Mouse (Mus musculus) gastrocnemius, postnatal 10 days (tissue): ENCODE measurements at regions not wholly inside any gene's neighbourhood (a gene's known extent, or its start where the extent isn't known, plus 50 kb on each side); places are given as distances from the start of the nearest gene placed in this dataset.

Experiments
- DNase-seq: peaks from one replicate; pipeline ENCODE4 v3.0.0; 2021; ENCODE audit warnings: mixed read lengths

- peak; percentile 12 for DNase-seq
Observed at GRCm38 (mm10) chr15:57542630-57543029, 65.2 kb upstream of the Slc22a22 start.

GRCm38 (mm10) chr15:57535514-57535913, 58.1 kb upstream of the Slc22a22 start:
- DNase-seq: no peak
